Mouse (Mus musculus) kidney, adult 18-20 months (tissue): ENCODE measurements around the gene Cma2.
"Not testable (repeated sequence)": the region's sequence is repeated elsewhere in the genome, so short reads cannot be mapped to it uniquely, and the experiment has no call there.

Source experiments
- DNase-seq: peaks from one replicate; pipeline ENCODE4 v3.0.0; 2021

Cma2 gene

DNA sequence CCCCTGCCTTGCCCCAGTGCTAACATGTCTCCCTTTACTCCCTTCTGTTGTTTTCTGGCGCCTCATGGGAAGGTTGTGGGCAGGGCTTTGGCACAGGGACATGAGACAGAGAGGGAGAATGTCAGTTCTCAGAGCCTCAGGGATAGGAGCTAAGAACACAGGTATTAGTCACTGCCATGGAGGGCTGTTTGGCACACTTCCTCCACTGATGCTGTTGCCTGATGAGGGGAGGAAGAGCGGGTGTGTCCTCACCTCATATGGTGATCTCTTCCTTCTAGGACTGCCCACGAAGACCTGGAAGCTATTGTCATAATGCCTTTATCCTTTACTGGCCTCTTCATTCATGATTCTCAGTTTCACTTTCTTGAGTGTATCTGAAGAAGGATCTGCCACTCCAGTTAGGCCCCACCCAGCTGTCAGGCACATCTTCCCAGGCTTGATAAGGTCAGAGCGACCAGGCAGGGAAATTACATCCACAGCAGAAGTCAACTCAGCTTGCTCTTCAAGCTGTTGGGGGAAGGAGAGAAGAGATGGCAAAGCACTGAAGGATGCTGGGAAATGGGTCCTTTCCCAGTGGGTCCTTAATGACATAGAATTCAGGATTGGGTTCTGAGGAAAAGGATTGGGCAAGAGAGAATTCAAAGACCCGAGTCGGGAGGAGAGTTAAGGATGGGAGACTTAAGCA is at the start of gene Cma2:
Gene Cma2, plus strand, starts transcription at position 635 of the 685 bp plus-strand sequence.
- DNase-seq, result no peak

DNA sequence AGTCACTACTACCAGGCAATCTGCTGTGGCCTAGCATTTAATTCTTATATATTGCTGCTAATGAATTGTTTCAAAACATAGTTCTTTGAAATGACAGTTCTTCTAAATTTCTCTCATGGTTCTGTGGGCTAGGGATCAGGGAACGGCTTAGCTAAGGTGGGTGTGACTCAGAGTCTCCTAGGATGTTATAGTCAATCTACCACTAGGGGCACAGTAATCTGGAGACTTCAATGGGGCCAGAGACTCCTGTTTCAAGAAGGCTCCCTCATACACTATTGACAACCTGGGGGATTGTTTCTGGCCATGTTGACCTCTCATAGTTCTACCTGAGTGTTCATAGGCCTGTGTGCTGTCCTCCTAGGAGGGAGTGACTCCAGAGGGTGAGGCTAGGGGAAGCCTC is 45.3 kb upstream of the Cma2 start:
- DNase-seq, result no peak

DNA sequence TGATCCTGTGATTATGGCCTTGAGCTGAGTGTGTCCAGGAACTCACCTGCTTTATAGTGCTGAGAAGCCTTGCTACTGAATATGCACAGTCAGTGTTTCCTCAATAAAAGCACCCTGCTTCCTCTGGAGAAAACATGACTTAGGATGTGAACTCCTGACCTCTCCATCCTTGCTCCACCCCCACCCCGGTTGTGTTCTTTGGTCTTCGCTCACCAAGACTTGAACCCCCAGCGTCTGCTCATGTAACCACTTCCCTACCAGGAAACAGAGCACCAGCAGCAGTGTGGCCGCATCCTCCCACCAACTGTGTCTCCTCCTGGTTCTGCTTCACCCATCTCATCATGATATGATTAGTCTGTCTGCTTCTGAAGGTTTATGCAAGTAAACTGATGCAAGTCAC is 37.4 kb upstream of the Cma2 start:
- no peak for DNase-seq

DNA sequence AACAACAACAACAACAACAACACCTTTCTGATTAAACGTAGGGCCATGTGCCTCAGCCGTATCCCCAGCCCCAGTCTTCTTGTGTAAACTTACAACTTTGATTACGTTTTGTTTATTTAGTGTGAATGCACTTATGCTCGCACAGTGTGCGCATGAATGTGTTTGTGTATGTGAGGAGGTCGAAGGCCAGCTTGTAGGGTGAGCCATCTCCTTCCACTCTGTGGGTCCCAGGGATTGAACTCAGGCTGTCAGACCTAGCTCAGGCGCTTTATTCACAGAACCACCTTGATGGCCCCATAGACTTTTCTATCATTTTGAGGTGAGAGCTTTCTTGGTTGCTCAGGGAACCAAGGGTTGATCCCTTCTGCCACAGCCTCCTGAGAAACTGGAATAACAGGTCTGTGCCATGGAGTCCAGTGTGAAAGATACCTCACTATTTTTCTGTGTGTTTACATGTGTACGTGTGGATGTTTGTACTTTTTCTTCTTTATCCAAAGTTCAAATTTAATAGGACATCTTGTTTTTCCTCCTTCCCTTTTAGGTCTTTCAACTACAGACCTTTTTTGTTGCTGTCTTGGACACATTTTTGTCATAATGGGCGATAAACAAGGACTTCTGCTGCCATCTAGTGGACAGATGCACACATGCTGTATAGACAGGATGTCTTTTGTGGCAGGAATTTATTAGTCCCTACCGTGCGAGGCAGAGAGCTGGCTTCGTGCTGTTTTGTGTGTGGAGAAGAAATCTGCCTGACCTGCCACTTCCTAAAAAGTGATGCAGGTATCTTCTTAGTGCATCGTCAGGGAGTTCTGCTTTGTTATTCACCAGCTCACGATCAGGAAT is 32.3 kb upstream of the Cma2 start:
- peak; percentile 66 for DNase-seq

DNA sequence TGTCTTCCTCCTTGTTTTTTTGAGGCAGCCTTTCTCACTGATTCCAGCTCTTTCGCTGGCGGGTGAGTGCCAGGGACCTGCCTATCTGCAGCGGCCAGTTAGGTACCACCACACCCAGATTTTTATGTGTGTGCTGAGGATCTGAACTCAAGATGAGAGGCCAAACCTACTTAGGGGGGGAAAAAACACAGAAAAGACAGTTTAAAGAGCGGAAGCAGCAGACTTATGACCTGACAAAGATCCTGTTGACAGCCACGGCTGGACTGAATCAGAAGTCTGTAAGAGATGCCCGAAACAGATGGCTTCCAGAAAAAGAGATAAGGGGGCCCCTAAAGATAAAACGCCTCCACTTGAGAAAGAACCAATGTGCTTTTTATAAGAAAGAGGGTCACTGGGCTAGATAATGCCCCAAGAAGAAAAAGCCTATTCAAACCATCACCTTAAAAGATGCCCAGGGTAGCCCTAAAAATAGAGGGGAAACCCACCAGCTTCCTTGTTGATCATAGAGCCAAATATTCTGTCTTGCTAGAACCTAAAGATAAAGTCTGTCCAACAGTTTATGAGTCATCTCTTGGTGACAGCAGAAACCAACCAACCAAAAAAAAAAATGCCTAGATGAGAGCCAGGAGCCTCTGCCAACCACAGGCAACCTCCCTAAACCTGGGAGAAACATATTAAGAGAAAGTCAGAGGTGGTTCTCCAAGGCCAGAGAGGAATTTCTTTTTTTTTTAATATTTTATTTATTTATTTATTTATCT is 28.1 kb upstream of the Cma2 start:
- no peak for DNase-seq

DNA sequence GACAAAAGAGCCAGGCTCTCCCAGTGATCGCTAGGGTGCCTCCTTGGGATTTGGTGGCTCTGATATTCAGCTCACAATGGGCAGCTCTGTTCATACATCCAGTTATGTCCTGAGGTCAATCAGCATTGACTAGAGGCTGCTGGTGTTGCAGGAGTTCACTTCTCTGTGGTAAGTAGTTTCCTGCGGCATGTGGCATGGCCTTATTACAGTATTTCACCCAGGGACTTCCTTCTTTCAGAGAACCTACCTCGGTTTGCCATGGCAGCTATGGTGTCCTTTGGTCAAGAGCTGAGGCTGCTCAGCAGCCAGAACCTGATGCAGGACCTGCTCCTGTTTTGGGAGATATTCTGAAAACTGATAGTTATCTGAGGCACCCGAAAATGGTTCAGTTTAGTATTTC is 23.9 kb upstream of the Cma2 start:
- no peak for DNase-seq

DNA sequence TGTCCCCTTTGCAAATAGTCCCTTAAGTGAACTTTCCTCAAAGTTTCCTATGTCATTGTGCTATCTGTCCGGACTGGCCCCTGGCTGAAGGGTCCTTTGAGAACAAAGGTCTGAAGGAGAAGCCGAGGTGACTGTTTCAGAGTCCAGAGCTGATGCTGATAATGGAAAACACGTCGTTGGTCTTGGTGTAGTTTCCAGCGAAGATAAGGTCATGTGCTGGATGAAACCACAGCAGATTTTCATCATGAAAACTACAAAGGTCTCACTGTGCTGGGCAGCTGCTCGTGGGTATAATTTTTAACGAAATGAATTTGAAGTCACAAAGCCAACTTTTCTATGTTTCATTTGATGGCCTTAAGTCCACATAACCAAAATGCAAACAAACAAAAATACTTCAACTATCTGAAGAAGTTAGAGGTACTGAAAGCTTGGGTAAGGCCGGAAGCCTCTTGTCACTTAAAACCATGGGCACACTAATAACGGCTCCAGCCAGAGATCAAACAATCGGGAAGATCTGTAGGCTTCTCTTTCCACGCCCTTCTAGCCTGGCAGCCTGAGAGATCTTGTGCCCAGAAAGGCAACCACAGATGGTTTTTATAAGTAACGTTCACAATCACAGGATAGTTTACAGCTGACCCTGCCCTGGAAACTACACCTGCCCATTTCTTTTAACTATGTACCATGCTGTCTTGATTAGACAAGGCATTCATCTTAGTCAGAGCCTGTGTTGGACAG is 21.4 kb upstream of the Cma2 start:
- DNase-seq, result no peak

DNA sequence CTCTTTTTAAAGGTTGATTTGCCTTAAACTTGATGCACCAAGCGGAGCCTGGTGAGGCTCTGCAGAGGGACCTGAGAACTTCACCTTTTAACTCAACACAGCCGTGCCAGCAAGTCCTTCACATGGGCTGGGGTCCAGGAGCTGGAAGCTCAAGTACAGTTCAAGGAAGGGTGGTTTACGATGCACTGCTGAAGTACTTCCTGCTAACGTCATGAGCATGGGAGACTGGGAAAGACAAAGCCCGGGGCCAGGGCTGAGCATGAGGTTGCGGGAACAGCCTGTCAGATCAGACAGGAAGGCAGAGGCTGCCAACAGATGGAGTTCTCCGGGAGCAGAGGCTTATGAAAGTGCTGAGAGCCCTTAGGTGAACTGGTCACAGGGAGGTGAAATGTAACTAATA is 17.2 kb upstream of the Cma2 start:
- peak; percentile 6 for DNase-seq

DNA sequence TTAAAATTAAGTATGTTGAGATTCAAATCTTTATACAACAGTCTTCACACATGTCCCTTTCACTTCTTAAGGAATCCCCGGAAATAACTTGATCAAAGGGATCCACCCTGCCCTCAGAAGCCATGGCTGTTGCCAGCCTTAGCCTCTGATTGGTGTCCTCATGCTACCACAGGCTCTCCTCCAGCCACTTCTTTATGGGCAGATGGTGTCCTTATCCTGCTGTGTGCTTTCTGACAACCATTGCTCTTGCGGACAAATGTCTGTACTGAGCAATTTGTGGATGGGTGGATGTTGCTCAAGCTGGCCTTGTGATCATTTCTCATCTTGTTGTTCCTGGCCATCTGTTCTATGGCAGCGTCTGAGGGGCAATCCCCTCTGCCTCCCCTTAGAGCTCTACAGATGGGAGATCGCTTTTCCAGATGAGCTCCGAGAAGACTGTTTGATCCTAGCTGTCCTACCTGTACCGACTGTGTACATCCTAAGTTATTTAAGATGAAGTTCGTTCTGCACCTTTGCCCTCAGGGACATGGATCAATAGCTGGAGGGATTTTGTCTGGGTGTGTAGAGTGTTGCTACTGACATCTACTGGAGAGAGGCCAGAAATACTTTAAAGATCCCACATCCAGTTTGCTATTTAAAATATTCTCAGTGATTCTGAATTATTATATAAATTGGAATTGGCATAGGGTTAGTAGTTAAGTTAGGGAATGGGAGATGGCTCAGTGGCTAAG is 10.5 kb upstream of the Cma2 start:
- DNase-seq, result no peak

DNA sequence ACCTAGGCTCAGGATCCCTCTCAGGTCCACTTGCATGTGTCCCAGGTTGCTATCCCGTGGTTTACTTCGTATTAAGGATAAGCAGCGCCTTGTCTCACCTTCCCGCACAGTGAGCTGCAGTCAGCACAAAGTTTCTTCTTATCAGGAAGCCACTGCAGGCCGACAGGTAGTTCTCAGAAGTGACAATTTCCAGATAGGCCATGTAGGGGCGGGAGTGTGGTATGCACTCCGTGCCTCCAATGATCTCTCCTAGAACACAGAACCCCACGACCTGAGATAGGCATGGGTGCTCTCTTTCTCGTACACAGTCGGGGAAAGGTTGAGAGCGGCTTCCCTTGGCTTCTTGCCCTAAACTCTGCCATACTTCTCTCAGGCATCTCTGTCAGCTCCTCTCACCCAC is 7.2 kb upstream of the Cma2 start:
- no peak for DNase-seq

DNA sequence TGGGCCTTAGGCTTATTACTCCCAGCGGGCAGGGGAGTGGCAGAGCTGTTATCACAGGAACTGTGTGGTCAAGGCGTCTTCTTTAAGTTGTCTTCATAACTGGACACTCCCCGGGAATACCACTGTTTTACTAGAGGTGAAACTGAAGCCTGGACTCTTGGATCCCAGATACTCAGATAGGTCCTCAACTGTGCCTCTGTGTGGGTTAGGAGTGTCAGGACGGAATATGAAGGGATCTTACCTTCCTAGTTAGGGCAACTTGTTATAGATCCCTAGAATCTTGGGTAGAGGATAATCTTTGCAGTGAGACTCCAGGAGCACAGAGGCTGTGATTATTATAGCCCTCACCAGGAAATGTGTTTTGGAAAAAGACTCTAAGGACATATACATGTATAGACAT is 6.2 kb upstream of the Cma2 start, which contains the start of gene Cma1:
Gene Cma1, minus strand, starts transcription at position 101 of the 400 bp plus-strand sequence.
- DNase-seq, result no peak

DNA sequence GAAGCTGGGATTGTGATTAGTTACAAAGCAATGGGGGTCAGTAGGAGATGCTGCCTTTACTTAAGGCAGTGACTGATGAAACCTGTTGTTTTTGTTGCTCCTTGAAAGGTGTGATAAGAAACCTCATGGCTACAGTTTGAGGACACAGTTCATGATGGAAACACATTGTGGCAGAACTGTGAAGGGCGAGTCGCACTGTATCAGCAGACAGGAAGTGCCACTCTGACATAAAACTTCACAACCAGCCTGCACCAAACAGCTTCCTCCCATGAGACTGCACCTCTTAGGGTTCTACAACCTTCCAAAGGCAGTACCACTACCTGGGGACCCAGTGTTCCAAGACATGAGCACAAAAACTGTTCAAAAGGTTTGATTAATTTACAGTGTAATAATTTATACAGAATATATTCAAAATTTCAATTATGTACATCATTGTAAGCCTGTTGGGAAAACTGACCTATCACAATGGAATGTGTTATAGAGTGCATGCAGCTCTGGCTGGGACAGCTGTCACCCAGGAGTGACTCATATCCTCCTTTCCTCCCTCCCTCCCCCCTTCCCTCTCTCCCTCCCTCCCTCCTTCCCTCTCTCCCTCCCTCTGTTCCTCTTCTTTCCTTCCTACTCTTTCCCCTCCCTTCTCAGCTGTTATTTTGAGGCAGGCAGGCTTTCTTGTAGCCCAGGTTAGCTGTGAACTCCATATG is 4.4 kb upstream of the Cma2 start:
- no peak for DNase-seq

DNA sequence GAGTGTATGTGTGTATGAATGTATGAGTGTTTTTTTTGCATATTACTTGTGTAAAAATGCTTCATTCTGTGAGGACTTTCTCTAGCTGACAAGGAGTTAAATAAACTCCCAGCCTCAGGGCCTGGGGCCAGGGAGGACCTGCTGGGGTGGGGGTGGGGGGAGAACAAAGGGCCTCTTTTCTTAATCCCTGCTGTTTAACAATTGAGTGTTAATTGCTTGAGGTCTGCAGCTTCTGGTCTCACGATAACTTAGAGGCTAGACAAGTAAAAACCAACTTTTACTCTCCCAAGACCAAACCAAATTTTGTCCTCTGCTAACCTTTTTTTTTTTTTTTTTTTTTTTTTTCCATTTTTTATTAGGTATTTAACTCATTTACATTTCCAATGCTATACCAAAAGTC is 12.5 kb downstream of the Cma2 start:
- DNase-seq, result no peak

DNA sequence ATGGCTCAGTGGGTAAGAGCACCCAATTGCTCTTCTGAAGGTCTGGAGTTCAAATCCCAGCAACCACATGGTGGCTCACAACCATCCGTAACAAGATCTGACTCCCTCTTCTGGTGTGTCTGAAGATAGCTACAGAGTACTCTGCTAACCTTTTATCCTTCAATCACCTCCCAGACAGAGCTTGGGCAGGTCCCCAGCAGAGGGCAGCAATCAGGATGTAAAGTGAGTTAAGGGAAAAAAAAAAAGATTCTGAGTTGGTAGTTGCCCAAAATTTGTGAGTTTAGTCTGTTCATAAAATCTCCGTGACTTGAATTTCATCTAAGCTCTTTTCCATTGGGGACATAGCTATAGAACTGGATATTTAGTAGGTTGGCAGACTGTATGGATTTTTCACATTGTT is 13.1 kb downstream of the Cma2 start:
- not testable (repeated sequence) for DNase-seq

DNA sequence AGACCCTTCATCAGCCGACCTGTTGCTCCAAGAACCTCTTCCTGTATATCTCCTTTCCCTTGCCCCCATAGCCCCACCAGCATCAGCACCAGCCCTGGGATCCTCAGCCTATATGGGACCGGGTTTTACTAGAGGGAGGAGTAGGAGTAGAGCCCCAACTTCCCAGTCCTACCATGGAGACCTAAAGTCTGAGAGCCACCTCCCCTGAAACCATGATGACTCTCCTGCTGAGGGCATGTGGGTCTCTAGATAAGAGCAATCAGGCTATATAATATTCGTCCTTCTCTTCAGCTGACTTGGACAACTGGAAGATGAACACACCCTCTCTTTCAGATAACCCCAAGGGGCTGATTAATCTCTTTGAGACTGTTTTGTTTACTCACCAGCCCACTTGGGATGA is 36.7 kb downstream of the Cma2 start:
- not testable (repeated sequence) for DNase-seq

DNA sequence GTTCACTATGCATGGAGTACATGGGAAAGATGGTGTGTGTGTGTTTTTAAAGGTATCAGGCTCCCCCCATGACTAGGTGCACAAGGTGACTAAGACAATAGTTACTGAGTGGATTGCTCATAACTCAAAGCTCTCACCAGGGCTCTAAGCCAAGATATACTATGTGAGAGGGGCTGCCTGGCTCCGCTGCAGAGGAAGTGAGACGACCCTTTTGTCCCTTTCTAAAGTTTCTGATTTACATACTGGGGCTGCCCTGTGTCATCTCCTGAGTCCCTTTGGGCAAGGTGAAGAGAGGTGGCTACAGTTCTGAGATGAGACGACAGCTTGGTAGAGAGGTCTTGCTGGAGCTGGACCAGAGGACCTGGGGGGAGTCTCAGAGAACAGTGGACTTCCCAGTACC is 62.4 kb downstream of the Cma2 start:
- DNase-seq, result no peak

DNA sequence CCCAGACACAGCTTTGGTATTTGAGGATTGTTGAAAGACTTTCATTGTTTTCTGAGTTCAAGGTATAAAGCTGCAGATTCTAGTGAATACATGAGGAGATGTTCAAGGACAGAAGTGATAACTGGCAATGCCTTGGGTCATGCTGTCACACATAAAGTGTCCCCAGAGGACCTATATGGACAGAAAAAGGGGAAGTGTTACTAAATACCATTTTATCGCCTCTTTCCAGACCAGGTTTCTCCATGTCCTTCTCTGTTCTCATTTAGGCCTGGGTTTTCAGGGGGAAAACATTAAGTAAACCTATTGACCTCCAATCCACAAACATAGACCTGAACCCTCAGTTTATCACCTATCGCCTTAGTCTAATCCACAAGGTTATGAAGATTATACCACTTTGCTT is 63.1 kb downstream of the Cma2 start:
- DNase-seq, result no peak

DNA sequence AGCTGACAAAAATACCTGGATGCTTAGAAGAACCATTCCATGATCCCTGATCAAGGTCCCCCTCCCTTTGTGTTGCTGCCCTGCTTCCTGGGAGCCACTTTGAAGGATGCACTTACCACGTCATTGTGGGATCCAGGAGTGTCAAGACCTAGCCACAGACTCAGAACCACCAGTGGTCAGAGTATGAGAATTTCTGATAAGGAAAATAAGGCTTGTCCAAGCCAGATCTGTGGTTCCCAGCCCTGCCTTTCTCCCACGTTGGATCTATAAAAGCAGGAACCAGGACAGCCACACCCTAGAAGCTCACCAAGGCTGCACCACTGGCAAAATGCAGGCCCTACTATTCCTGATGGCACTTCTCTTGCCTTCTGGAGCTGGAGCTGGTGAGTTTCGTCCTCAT is 66.9 kb downstream of the Cma2 start, which contains the start of gene Mcpt1:
Gene Mcpt1, plus strand, starts transcription at position 301 of the 400 bp plus-strand sequence.
- not testable (repeated sequence) for DNase-seq

DNA sequence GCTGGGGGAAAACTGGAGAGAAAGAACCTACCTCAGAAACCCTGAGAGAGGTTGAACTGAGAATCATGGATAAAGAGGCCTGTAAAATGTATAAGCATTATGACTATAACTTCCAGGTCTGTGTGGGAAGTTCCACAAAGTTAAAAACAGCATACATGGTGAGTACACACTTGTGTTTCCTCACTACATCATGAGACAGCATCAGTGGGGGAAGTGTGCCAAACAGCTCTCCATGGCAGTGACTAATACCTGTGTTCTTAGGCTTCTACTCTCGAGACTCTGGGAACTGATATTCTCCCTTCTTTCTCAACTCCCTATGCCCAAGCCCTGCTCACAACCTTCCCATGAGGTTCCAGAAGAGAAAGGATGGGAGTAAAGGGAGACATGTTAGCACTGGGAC is 68.7 kb downstream of the Cma2 start:
- DNase-seq, result no peak

DNA sequence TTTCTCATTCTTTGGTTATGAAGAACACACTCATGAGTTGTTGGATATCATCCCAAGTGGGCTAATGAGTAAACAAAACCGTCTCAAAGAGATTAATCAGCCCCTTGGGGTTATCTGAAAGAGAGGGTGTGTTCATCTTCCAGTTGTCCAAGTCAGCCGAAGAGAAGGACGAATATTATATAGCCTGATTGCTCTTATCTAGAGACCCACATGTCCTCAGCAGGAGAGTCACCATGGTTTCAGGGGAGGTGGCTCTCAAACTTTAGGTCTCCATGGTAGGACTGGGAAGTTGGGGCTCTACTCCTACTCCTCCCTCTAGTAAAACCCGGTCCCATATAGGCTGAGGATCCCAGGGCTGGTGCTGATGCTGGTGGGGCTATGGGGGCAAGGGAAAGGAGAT is 70.5 kb downstream of the Cma2 start:
- not testable (repeated sequence) for DNase-seq
